Mouse (Mus musculus) forebrain, postnatal 0 days (tissue): ENCODE data around the gene Gm20517. TPM values are rescaled to one million over a fixed set of nuclear protein-coding genes. Genes with fewer than 3 reads are reported as not detected.

ENCODE experiments used
- ATAC-seq: fragments of 200-750 bp; cut with Nextera tagmentation; 2 replicates; pipeline ENCODE4 v1.8.0; 2017; ENCODE audit warnings: mild to moderate bottlenecking, moderate library complexity
- DNase-seq: peaks from one replicate; pipeline ENCODE4 v3.0.0-alpha.2; 2015
- H3K27ac ChIP-seq: fragments of 300-500 bp; sonication (generic); 2 replicates; pipeline ENCODE4 v1.5.1; 2014; ENCODE audit warnings: low read depth, mild to moderate bottlenecking, antibody characterized with exemption, low read length, moderate library complexity, mixed read lengths
- H3K27me3 ChIP-seq: fragments of 300-500 bp; sonication (generic); 2 replicates; pipeline ENCODE4 v1.6.1; 2014; ENCODE audit warnings: mild to moderate bottlenecking, low read length, mixed read lengths; ENCODE audit not compliant: insufficient read depth
- H3K36me3 ChIP-seq: fragments of 300-500 bp; sonication (generic); 2 replicates; pipeline ENCODE4 v1.6.1; 2014; ENCODE audit warnings: mild to moderate bottlenecking, moderate library complexity; ENCODE audit not compliant: insufficient read depth
- H3K4me1 ChIP-seq: fragments of 300-500 bp; sonication (generic); 2 replicates; pipeline ENCODE4 v1.6.1; 2014; ENCODE audit warnings: antibody characterized with exemption; ENCODE audit not compliant: insufficient read depth
- H3K4me2 ChIP-seq: fragments of 300-500 bp; sonication (generic); 2 replicates; pipeline ENCODE4 v1.6.1; 2014; ENCODE audit warnings: low read depth, mild to moderate bottlenecking, moderate library complexity
- H3K4me3 ChIP-seq: fragments of 300-500 bp; sonication (generic); 2 replicates; pipeline ENCODE4 v1.5.1; 2014; ENCODE audit warnings: low read depth, low read length, mixed read lengths
- H3K9ac ChIP-seq: fragments of 300-500 bp; sonication (generic); 2 replicates; pipeline ENCODE4 v1.6.1; 2014; ENCODE audit warnings: mild to moderate bottlenecking
- H3K9me3 ChIP-seq: fragments of 300-500 bp; sonication (generic); 2 replicates; pipeline ENCODE4 v1.6.1; 2016; ENCODE audit warnings: low read length
- CTCF ChIP-seq: sonication (generic); IDR thresholded peaks from 2 replicates; pipeline ENCODE4 v1.5.1; 2016; ENCODE audit warnings: antibody characterized with exemption, control low read depth, low read depth
- WGBS: fragments of 180-500 bp; shearing (Covaris S2); extraction: QIAGEN DNeasy Blood & Tissue Kit; methylation state at CpG from one replicate; pipeline ENCODE4 v1.1.7; 2014; 5-methylcytosine and 5-hydroxymethylcytosine counted together
- polyA plus RNA-seq: library from polyadenylated mRNA; unstranded; fragments of >200 nt; fragmentation: Nextera tagmentation; extraction: Ambion mirVana; gene quantifications from 2 replicates; pipeline ENCODE4 v1.2.1, GENCODE M21; 2015
- total RNA-seq: library from RNA; depleted of rRNA; stranded (reverse); fragments of >200 nt; gene quantifications from 2 replicates; pipeline ENCODE4 v1.2.3, GENCODE M21; 2014

Gene Gm20517
- total and polyA plus RNA-seq, 2 experiments from 2014 or later = 1.4 to 4.7 TPM

DNA sequence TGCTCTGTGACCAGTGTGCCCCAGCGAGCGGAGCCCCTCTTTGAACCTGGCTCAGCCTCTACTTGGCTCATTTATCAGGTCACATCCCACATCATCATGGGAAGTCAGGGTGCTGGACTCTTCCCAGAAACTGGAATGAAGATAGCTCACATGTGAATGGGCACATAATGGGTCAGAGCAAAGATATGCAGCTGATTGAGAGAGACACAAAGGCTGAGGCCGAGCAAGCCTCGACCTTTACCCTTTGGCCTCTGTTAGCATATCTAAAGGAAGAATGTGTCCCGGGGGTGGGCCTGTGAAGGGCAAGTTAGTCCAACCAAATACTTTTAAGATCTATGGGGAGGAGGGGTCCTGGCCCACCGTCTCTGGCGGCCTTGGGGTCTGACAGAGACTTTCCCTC, 39.8 kb upstream of the Gm20517 start:
- TF ChIP-seq CTCF = no peak
- Histone ChIP-seq H3K9ac (no peak overlapping the region), H3K4me1 (no peaks in the 10 kb centered on the region), H3K4me2 (no peak overlapping the region), H3K4me3 (no peak overlapping the region), H3K9me3 (no peaks in the 10 kb centered on the region), H3K27me3 (no peaks in the 10 kb centered on the region), H3K27ac (no peak overlapping the region), H3K36me3 (no peaks in the 10 kb centered on the region)
- ATAC-seq (no peak), DNase-seq (no peak)
- 32% methylated on average over 7 of the region's 7 CpGs for WGBS

DNA sequence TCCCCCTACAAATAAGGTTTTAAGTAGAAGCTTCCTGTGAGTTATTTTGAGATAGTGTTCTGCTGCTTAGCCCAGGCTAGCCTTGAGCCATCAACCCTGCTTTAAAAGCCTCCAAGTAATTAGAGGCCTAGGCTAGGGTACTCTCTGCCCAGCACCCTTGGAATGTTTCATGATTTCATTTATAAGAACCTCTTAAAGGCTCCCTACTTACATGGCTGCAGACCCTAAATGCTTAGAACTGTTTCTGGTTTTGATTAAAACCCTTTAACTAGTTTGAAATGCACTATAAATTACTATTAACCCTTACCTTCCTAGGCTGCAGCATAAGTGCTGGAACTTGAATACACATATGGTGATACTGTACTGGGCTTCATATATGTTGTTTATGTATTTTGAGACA, 39.0 kb upstream of the Gm20517 start:
- no peaks in the 10 kb centered on the region for H3K4me1 ChIP-seq
- no peak overlapping the region for H3K9ac ChIP-seq
- no peaks in the 10 kb centered on the region for H3K9me3 ChIP-seq
- H3K36me3 ChIP-seq = no peaks in the 10 kb centered on the region
- no peak overlapping the region for H3K27ac ChIP-seq
- no peaks in the 10 kb centered on the region for H3K27me3 ChIP-seq
- ATAC-seq = no peak
- no peak overlapping the region for H3K4me2 ChIP-seq
- TF ChIP-seq CTCF = no peak
- H3K4me3 ChIP-seq = no peak overlapping the region
- no peak for DNase-seq

GRCm38 (mm10) chr17:47574028-47574427, 37.4 kb upstream of the Gm20517 start:
- ATAC-seq = no peak
- no peak overlapping the region for H3K4me2 ChIP-seq
- no peak overlapping the region for H3K4me3 ChIP-seq
- no peaks in the 10 kb centered on the region for H3K27me3 ChIP-seq
- no peak overlapping the region for H3K27ac ChIP-seq
- H3K4me1 ChIP-seq = no peaks in the 10 kb centered on the region
- H3K9ac ChIP-seq = no peak overlapping the region
- no peak for DNase-seq
- 83% methylated on average over 8 of the region's 8 CpGs for WGBS
- no peaks in the 10 kb centered on the region for H3K36me3 ChIP-seq
- no peak for TF ChIP-seq CTCF
- H3K9me3 ChIP-seq = no peaks in the 10 kb centered on the region

DNA sequence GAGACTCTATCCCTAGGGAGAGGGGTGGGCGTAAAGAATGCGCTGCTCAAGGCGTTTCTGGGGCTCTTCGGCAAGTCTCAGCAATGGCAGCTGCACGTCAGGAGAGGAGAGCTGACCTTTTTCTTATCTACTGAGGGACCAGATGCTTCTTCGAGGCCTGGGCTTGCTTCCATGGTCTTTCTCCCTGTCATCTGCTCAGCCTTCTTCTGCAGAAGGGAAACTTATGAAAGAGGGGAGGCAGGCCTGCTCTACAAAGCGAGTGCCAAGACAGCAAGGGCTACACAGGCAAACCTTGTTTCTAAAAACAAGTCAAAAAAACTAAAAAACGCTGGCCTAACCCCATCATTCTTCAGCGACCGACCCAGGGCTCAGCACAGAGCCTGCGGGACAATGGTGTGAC, 36.6 kb upstream of the Gm20517 start:
- Histone ChIP-seq H3K4me2 (no peak overlapping the region), H3K4me1 (no peaks in the 10 kb centered on the region), H3K4me3 (no peak overlapping the region), H3K27ac (no peak overlapping the region), H3K36me3 (no peaks in the 10 kb centered on the region), H3K27me3 (no peaks in the 10 kb centered on the region), H3K9ac (no peak overlapping the region), H3K9me3 (no peaks in the 10 kb centered on the region)
- WGBS = 75% methylated on average over 11 of the region's 11 CpGs
- no peak for ATAC-seq
- TF ChIP-seq CTCF = no peak
- no peak for DNase-seq

DNA sequence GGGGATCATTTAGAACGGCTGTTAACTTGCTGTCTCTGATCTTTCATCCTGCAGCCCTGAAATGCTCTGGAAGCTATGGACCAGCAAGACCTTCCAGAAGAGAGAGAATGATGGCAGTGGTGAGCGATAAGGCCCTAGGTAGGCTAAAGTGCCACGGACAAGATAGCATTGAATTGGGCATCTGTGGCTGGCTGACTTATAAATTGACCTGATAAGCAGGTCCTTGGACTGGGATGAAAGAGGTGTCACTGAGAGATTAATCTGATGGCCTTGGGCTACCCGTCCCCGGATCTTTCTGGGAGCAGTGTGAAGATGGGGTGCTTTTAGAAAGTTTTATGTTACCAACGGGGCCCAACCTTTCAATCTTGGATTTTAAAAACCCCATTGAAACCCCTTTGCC, 32.7 kb upstream of the Gm20517 start:
- H3K36me3 ChIP-seq = no peaks in the 10 kb centered on the region
- 96% methylated on average over 6 of the region's 6 CpGs for WGBS
- no peak overlapping the region for H3K4me3 ChIP-seq
- no peak overlapping the region for H3K4me2 ChIP-seq
- DNase-seq = no peak
- no peak for TF ChIP-seq CTCF
- H3K27me3 ChIP-seq = no peaks in the 10 kb centered on the region
- no peak overlapping the region for H3K9ac ChIP-seq
- H3K9me3 ChIP-seq = no peaks in the 10 kb centered on the region
- ATAC-seq = no peak
- H3K4me1 ChIP-seq = no peaks in the 10 kb centered on the region
- no peak overlapping the region for H3K27ac ChIP-seq

DNA sequence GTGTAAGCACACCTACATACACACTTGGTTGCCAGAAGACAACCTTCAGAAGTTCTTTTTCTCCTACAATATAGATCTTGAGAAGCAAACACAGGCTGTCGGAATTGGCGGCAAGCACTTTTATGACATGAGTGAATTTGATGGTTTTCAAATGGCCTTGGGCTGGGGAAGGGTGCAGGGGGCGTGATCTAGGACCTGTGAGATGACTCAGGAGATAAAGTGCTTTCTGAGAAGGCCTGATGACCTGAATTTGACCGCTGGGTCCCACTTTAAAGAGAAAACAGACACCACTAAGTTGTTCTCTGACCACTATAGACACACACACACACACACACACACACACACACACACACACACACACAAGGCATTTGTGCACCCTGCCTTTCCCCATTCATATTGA, 30.4 kb upstream of the Gm20517 start:
- Histone ChIP-seq H3K27me3 (no peaks in the 10 kb centered on the region), H3K4me2 (no peak overlapping the region), H3K4me1 (no peaks in the 10 kb centered on the region), H3K4me3 (no peak overlapping the region), H3K9ac (no peak overlapping the region), H3K27ac (no peak overlapping the region), H3K9me3 (no peaks in the 10 kb centered on the region), H3K36me3 (no peaks in the 10 kb centered on the region)
- 92% methylated on average over 4 of the region's 4 CpGs for WGBS
- no peak for DNase-seq
- TF ChIP-seq CTCF = no peak
- no peak for ATAC-seq

- no peak overlapping the region for H3K4me2 ChIP-seq
- H3K36me3 ChIP-seq = no peaks in the 10 kb centered on the region
- H3K27me3 ChIP-seq = no peaks in the 10 kb centered on the region
- ATAC-seq = no peak
- no peaks in the 10 kb centered on the region; the same call in 1 of the 2 replicates for H3K4me1 ChIP-seq
- H3K9ac ChIP-seq = no peak overlapping the region
- no peak overlapping the region for H3K27ac ChIP-seq
- no peak for TF ChIP-seq CTCF
- DNase-seq = no peak
- H3K9me3 ChIP-seq = no peaks in the 10 kb centered on the region
- WGBS = 88% methylated on average over 8 of the region's 8 CpGs
- no peak overlapping the region for H3K4me3 ChIP-seq
Observed at GRCm38 (mm10) chr17:47588517-47588916, 22.9 kb upstream of the Gm20517 start.

GRCm38 (mm10) chr17:47591073-47591472, 20.3 kb upstream of the Gm20517 start:
- WGBS = 92% methylated on average over 3 of the region's 3 CpGs
- DNase-seq = no peak

More at GRCm38 (mm10) chr17:47591073-47591472, 20.3 kb upstream of the Gm20517 start:
- H3K9me3 ChIP-seq = no peaks in the 10 kb centered on the region
- ATAC-seq = no peak
- no peak overlapping the region for H3K4me2 ChIP-seq
- no peak for TF ChIP-seq CTCF
- H3K36me3 ChIP-seq = no peaks in the 10 kb centered on the region
- H3K4me1 ChIP-seq = no peaks in the 10 kb centered on the region; the same call in 1 of the 2 replicates
- H3K27ac ChIP-seq = no peak overlapping the region
- no peak overlapping the region for H3K9ac ChIP-seq
- no peaks in the 10 kb centered on the region for H3K27me3 ChIP-seq
- H3K4me3 ChIP-seq = no peak overlapping the region
